Mouse (Mus musculus): Measurements from ENCODE around the gene Gmip.

Gmip gene

GRCm38 (mm10) chr8:69808094-69808863 is at the start of gene Gmip:
TSS of gene Gmip (plus strand) at chr8:69808679.
- DNase-seq: peak; percentile 96

- no peak for DNase-seq
Observed at GRCm38 (mm10) chr8:69761814-69762445, 46.5 kb upstream of the Gmip start.

GRCm38 (mm10) chr8:69771221-69771620 is 37.3 kb upstream of the Gmip start:
- no peak for DNase-seq

GRCm38 (mm10) chr8:69772106-69772505 is 36.4 kb upstream of the Gmip start:
- DNase-seq: no peak

GRCm38 (mm10) chr8:69774503-69775148 is 33.9 kb upstream of the Gmip start, which contains the start of gene Gm20422:
TSS of gene Gm20422 (minus strand) at chr8:69774886.
- DNase-seq: peak; percentile 88

- no peak for DNase-seq
Observed at GRCm38 (mm10) chr8:69775149-69775534, 33.3 kb upstream of the Gmip start.

GRCm38 (mm10) chr8:69777111-69777510 is 31.4 kb upstream of the Gmip start:
- DNase-seq: no peak

GRCm38 (mm10) chr8:69789105-69789504 is 19.4 kb upstream of the Gmip start:
- no peak for DNase-seq

- DNase-seq: no peak
Observed at GRCm38 (mm10) chr8:69789731-69790130, 18.7 kb upstream of the Gmip start.

- DNase-seq: peak; percentile 39
Observed at GRCm38 (mm10) chr8:69790364-69790763, 18.1 kb upstream of the Gmip start.

GRCm38 (mm10) chr8:69790773-69791367 is 17.6 kb upstream of the Gmip start, which contains the start of the genes Atp13a1 and Zfp866:
TSS of gene Atp13a1 (plus strand) at chr8:69791163.
TSS of gene Zfp866 (minus strand) at chr8:69791178.
- DNase-seq: peak; percentile 94

- peak; percentile 68 for DNase-seq
Observed at GRCm38 (mm10) chr8:69791415-69792068, 16.9 kb upstream of the Gmip start.

GRCm38 (mm10) chr8:69793666-69794065 is 14.8 kb upstream of the Gmip start:
- peak; percentile 1 for DNase-seq

- peak; percentile 2 for DNase-seq
Observed at GRCm38 (mm10) chr8:69794096-69794495, 14.4 kb upstream of the Gmip start.

GRCm38 (mm10) chr8:69794901-69795300 is 13.6 kb upstream of the Gmip start:
- peak; percentile 1 for DNase-seq

- peak; percentile 2 for DNase-seq
Observed at GRCm38 (mm10) chr8:69796721-69797345, 11.6 kb upstream of the Gmip start.

GRCm38 (mm10) chr8:69797661-69798060 is 10.8 kb upstream of the Gmip start:
- peak; percentile 1 for DNase-seq

- peak; percentile 2 for DNase-seq
Observed at GRCm38 (mm10) chr8:69799261-69799660, 9.2 kb upstream of the Gmip start.

GRCm38 (mm10) chr8:69799946-69800345 is 8.5 kb upstream of the Gmip start:
- peak; percentile 3 for DNase-seq

- DNase-seq: peak; percentile 2
Observed at GRCm38 (mm10) chr8:69801796-69802195, 6.7 kb upstream of the Gmip start.

GRCm38 (mm10) chr8:69802216-69802615 is 6.3 kb upstream of the Gmip start:
- DNase-seq: peak; percentile 1

- DNase-seq: peak; percentile 2
Observed at GRCm38 (mm10) chr8:69803366-69803765, 5.1 kb upstream of the Gmip start.

Data from thymus, postnatal 14 days (tissue).